Mouse (Mus musculus) ovary, adult 18-20 months (tissue): ENCODE results near the gene Pgap3.

Source experiments
- DNase-seq: peaks from one replicate; pipeline ENCODE4 v3.0.0; 2022; ENCODE audit warnings: low spot score, mixed read lengths

The Pgap3 gene

DNA sequence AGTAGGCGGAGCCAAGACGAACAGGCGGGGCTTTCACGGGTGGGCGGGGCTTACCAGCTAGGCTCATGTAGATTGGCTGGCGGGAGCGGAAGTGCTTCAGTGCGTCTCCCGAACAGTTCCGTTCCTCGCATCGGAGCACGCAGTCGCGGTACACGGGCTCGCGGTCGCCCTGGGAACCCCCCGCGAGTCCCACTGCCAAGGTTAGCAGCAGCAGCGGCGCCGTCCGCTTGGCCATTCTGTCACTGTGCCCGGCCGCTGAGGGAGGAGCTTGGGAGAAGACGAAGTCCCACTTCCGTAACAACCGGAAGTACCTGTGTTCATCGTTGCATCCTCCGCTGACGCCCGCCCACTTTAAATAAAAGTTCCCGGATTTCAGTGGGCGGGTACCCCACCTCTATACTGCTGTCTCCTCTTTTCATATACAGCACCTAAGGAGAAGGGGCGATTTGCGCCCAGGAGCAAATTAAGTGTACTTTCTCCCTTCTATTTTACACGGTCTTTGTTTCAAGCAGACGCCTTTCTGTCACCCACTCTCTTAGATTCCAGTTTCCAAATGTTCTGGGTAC, at the start of gene Pgap3:
TSS of gene Pgap3 (minus strand) at position 330 of the 566 bp plus-strand sequence.
- DNase-seq, result peak; percentile 86

DNA sequence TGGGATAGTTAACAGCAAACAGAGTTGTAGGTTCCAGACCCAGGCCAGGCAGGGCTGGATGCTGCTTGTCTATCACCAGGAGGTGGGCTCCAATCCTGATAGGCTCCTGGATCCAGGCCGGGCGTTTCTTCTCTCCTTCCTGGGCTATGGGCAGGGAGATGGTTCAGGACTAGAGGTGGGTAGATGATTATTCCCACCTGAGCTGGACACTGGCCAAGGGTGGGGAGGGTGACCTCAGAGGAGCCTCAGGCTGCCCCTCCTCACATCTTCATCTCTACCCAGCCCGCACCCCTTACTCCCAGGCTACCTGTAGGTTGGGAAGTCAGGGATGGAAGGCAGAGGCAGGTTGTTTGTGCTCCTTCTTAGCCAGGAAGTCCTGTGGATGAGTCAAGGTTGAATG, 49.1 kb upstream of the Pgap3 start:
- no peak for DNase-seq

GRCm38 (mm10) chr11:98448191-98448790, 48.0 kb upstream of the Pgap3 start:
- DNase-seq, result no peak

- no peak for DNase-seq
Observed at GRCm38 (mm10) chr11:98447475-98447834, 47.2 kb upstream of the Pgap3 start.

- no peak for DNase-seq
Observed at GRCm38 (mm10) chr11:98446562-98447474, 46.5 kb upstream of the Pgap3 start.

- DNase-seq, result no peak
Observed at GRCm38 (mm10) chr11:98446213-98446561, 45.9 kb upstream of the Pgap3 start, which contains the start of gene Grb7. Gene Grb7 (plus strand): TSS chr11:98446394.

- no peak for DNase-seq
Observed at GRCm38 (mm10) chr11:98445679-98446078, 45.4 kb upstream of the Pgap3 start.

DNA sequence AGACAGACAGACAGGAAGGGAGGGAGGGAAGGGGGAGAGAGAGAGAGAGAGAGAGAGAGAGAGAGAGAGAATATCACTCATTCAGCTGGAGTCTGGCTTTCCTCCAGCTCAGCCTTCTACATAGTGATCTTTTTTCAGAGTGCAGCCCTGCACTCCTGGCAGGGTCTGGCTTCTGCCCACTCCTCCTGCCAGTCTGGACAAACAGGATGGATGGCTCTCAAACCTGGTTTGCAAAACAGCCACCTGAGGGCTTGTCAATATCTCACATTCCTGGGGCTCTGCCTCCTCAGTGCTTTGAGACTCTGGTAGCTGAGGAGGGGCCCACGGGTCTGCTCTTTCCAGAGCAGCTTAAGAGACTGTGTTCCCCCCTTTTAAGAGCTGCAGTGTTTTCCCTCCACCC, 44.9 kb upstream of the Pgap3 start:
- no peak for DNase-seq

DNA sequence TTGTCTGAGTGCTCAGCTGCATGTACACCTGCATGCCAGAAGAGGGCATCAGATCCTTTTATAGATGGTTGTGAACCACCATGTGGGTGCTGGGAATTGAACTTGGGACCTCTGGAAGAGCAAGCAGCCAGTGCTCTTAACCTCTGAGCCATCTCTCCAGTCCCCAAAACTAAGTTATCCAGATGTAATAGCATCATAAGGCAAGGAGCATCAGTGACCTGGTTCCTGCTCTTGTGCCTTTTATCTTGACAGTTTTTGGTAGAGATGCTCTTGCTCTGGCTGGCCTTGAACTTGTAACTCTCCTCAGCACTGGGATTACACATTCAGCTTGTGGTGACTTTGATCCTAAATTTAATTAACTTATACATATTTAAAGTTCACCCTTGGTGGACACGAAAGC, 43.4 kb upstream of the Pgap3 start:
- DNase-seq, result no peak

DNA sequence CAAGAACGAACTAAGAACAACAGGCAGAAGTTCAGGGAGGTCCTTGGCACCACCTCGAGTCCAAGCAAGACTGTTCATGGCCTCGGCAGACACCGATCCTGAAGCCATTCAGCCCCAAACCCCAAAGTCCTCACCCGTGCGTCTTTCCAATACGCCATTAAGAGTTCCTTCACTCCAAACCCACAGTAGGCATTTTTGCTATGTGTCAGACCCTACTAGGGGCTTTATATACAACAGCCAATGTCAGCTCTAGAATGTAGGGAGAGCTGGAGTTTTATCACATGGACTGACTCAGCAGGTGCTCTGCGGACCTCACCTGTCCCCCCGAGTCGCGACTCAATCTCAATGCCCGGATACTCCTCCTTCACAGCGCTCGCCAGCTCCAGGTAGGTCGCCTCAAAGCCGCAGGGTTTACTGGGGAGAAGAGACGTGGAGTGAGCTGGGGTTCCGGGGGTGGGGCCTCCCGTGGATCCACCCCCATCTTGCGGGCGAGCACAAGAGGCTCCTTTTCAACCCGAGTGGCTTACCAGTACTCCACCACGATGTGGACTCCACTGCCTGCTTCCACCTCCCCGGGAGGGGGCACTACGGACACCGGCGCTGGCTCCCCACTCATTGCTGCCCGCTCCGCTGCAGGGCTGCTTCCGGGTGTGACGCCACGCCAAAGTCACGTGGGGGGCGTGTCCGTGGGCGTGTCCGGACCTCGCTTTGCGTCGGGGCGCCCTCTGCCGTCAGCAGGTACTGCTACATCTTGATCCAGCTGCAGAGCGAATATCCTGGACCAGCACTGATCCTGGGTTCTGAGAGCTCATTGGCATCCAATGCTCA, 38.3 kb upstream of the Pgap3 start, which contains the start of gene Mien1:
TSS of gene Mien1 (minus strand) at position 661 of the 828 bp plus-strand sequence.
- DNase-seq, result peak; percentile 85

GRCm38 (mm10) chr11:98437441-98437840, 37.2 kb upstream of the Pgap3 start:
- no peak for DNase-seq

DNA sequence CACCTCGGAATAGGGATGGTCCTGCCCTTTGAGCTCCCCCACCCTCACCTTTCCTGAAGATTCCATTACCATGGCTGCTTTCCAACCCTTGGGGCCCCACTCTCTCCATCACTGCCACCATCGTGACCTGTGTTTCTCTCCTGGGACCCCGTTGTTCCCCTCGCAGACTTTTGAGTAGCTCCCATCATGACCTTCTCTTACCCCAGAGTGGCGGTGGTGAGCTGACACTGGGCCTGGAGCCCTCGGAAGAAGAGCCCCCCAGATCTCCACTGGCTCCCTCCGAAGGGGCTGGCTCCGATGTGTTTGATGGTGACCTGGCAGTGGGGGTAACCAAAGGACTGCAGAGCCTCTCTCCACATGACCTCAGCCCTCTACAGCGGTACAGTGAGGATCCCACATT, 35.4 kb upstream of the Pgap3 start:
- DNase-seq, result no peak

- no peak for DNase-seq
Observed at GRCm38 (mm10) chr11:98431743-98432502, 31.6 kb upstream of the Pgap3 start.

DNA sequence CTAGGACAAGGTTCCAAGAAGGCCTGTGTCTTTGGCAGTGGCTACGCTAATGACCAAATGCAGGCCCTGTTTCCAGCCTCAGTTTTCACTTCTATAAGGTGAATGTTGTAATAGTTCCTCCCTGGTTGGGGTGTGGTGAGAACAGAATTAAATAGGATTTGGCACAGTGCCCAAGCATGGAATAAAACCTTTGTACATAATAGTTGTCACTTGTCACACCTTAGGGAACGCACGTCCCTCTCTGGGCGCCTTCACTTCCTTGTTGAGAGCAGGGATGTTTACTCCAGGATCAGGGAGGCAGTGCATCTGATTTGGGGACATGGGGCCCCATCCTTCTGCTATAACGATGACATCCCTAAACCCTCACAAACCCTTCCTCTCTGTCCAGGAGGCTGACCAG, 28.1 kb upstream of the Pgap3 start:
- no peak for DNase-seq

GRCm38 (mm10) chr11:98426592-98426991, 26.3 kb upstream of the Pgap3 start:
- no peak for DNase-seq

DNA sequence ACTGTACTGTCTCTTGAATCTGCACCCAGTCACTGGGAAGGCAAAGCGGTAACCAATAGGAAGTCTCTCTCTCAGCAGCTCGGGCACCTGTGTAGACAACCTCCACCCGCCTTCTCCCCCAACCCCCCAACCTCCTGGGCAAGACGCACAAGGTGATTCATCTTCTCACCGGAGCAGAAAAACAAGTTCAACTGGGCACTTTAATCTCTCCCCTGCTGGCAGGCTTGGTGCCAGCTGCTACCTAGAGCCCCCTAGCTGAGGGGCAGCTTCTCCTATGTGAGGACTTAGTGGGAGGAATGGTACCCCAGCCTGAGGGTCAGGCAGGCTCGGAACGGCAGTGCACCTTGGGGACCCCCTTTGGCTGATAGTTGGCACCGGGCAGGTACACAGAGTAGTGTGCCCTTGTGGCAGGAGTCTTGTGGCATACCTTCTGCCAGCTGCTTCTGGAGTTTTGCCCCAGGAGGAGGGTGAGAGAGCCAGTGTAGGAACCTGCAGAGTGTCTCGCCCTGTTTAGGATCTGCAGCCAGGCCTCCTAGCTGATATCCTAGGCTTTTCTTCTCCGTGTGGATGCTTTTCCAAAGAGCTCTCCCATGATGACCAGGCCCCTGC, 18.8 kb upstream of the Pgap3 start:
- DNase-seq, result no peak

DNA sequence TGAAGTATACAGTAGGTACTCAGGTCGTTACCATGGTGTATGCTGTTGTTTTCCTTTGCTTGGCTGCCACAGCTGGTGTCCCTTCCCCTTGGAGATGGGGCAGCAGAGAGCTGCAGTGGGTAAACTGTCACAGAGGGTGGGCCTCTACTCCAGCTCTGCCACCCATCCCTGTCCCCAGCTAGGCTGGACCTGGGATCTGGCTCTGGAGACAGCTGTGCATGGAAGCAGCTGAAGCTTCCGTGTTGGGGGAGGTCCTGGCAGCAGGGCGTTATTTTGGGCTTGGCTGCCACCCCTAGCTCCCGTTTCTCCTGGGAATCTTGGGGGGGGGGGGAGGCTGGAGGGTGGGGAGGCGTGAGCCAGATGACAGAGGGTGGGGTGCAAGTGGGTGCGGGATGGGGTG, 18.0 kb upstream of the Pgap3 start:
- no peak for DNase-seq

DNA sequence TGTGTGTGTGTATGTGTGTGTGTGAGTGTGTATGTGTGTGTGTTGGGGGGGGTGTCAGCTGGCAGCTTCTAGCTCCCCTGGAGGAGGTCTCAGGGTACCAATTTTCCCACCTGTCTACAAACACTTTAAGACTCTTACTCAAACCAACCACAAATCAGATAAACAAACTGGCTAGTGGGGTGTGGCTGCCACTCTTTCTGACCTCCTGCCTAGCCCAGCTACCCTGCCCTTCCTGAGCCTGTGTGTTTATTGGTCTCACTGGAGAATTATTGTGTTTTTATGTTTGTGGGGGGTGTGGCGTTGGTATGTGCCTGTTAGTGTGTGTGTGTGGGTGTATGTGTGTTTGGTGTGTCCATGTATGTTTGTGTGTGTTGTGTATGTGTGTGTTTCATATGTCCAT, 16.8 kb upstream of the Pgap3 start:
- no peak for DNase-seq

GRCm38 (mm10) chr11:98414162-98414561, 13.9 kb upstream of the Pgap3 start:
- no peak for DNase-seq

DNA sequence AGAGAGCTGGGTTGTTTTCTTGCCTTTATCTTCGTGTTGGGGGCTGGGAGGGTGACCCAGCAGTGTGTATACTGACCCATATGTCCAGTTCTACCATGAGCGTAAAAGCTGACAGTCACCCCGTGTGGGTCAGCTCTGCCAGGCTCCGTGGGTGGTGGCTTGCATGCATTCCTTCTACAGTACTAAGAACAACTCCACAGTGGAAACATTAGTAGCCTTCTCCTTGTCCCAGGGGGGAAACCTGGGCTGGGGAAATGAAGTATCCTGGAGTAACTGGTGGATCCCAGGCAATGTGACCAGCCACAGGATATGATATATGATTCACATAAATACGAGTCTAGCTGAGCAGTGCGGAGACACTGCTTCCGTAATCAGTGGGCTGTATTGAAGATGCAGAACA, 13.4 kb upstream of the Pgap3 start:
- no peak for DNase-seq

DNA sequence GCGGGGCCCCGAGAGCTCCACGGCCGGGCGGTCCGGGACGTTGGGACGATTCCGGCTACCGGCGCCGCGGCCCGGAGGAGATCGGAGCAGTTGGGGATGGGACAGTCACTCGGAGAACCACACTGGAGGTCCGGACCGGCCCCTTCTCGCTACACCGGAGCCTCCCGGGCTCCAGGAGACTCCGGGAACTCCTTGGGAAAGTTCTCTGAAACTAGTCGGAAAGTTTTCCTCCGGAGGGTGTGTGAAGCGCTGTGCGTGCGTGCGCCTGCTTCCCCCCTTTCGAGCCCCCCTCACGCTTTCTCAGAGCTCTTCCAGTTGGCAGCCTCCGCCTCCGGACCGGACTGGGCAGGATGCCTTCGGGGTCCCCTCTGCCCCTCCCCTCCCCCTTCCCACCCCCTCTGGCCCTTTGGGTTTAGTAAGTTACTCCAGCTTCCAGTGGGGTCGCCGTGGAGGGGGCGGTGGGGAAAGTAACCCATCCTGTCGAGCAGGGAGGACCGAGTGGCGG, 12.6 kb upstream of the Pgap3 start:
- no peak for DNase-seq
